Mouse (Mus musculus) ES-Bruce4 (cell line): ENCODE results near the gene 4930579G24Rik. TPM values are rescaled to one million over a fixed set of nuclear protein-coding genes. Genes with fewer than 3 reads are reported as not detected.
A peak's percentile ranks its signal among the peaks of the same experiment; 100 is the strongest.

Experiments
- H3K27ac ChIP-seq: 2 replicates; pipeline ENCODE4 v1.5.1; 2012; ENCODE audit warnings: low read length, inconsistent platforms; ENCODE audit not compliant: insufficient read depth
- H3K27me3 ChIP-seq: 2 replicates; pipeline ENCODE4 v1.6.1; 2012; ENCODE audit warnings: mild to moderate bottlenecking, low read length, inconsistent platforms; ENCODE audit not compliant: control insufficient read depth, poor library complexity, insufficient read depth, severe bottlenecking
- H3K36me3 ChIP-seq: 2 replicates; pipeline ENCODE4 v1.6.1; 2012; ENCODE audit warnings: inconsistent platforms, mild to moderate bottlenecking, low read length, moderate library complexity; ENCODE audit not compliant: control insufficient read depth, poor library complexity, insufficient read depth, severe bottlenecking
- H3K4me1 ChIP-seq: one replicate; pipeline ENCODE4 v1.8.1; 2011; ENCODE audit warnings: low read length; ENCODE audit not compliant: control insufficient read depth, insufficient read depth
- H3K4me3 ChIP-seq: 2 replicates; pipeline ENCODE4 v1.5.1; 2011; ENCODE audit warnings: low read depth, mild to moderate bottlenecking, low read length
- H3K9ac ChIP-seq: 2 replicates; pipeline ENCODE4 v1.6.1; 2012; ENCODE audit warnings: low read depth, mild to moderate bottlenecking, inconsistent platforms; ENCODE audit not compliant: poor library complexity, severe bottlenecking
- H3K9me3 ChIP-seq: replicated peaks from 2 replicates; pipeline ENCODE4 v1.6.1; 2012; ENCODE audit warnings: mild to moderate bottlenecking, low read length, inconsistent platforms; ENCODE audit not compliant: control insufficient read depth, poor library complexity, insufficient read depth, severe bottlenecking
- CTCF ChIP-seq: IDR thresholded peaks from one replicate; pipeline ENCODE4 v1.8.1; 2011; ENCODE audit warnings: low read depth, low read length
- EP300 ChIP-seq: IDR thresholded peaks from 2 replicates; pipeline ENCODE4 v1.6.1; 2011; ENCODE audit warnings: low read depth, low read length; ENCODE audit not compliant: insufficient read depth
- POLR2A ChIP-seq: IDR thresholded peaks from one replicate; pipeline ENCODE4 v1.8.1; 2011; ENCODE audit warnings: low read length; ENCODE audit not compliant: insufficient read depth
- polyA plus RNA-seq: library from polyadenylated mRNA; stranded (reverse); fragments of >200 nt; gene quantifications from 2 replicates; pipeline ENCODE4 v1.2.4, GENCODE M21; 2011; ENCODE audit warnings: low read depth; ENCODE audit not compliant: missing spikeins, insufficient read depth, insufficient read length

Gene 4930579G24Rik
- polyA plus RNA-seq, result 13.9 and 15.8 TPM in 2 replicates

DNA sequence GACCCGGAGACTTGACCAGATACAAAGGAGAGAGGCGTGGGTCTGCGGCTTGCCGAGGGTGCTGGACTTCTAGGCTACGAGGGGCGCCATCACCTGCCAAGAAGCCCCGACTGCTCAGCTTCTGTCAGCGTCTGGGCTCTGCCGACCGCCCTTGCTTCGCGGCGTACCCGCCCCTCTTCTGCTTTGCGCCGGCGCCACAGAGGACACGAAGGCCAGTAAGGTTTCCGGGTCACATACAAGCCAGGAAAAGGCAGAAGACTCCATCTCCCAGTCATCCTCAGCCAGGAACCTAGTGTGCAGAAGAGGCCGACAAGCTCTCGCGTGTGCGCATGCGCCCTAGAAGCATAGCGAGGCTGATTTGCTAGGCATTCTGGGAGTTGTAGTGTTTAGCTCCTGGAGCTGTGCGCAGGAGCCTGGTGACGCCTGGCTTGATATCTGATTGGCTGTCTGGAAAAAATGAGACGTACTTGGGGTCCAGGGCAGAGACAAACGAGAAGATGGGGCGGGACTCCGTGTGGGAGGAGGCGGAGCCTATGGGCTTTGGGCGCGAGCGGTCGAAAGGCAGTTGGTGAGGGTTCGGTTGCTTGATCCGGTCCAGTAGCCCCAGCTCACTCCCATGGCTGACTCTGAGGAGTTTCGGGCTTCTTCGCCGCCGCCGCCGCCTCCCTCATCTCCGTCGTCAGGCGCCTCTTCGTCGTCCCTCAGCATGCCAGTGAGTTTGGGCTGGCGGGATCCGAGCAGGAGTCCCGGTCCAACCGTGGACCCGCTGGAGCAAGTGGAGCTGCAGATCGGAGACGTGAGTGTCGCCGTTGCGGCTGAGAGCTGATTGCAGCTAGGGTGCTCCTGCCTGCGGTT, at the start of gene 4930579G24Rik:
Gene 4930579G24Rik (plus strand): TSS at position 519 of the 855 bp plus-strand sequence.
- TF ChIP-seq CTCF, result no peak
- TF ChIP-seq POLR2A, result peak; percentile 92
- 0 out of 2 replicates have a peak, but pooled peaks have one; percentile 8 for TF ChIP-seq EP300
- Histone ChIP-seq H3K27ac (peak within 1 kb of the TSS; percentile 32; the same call in 1 of the 2 replicates), H3K27me3 (no peaks in the 10 kb centered on the region), H3K9me3 (no peaks in the 10 kb centered on the region), H3K4me1 (no peaks in the 10 kb centered on the region), H3K9ac (peak within 1 kb of the TSS; percentile 61), H3K4me3 (peak within 1 kb of the TSS; percentile 92), H3K36me3 (peaks cover 7% of the 10 kb centered on the region)

DNA sequence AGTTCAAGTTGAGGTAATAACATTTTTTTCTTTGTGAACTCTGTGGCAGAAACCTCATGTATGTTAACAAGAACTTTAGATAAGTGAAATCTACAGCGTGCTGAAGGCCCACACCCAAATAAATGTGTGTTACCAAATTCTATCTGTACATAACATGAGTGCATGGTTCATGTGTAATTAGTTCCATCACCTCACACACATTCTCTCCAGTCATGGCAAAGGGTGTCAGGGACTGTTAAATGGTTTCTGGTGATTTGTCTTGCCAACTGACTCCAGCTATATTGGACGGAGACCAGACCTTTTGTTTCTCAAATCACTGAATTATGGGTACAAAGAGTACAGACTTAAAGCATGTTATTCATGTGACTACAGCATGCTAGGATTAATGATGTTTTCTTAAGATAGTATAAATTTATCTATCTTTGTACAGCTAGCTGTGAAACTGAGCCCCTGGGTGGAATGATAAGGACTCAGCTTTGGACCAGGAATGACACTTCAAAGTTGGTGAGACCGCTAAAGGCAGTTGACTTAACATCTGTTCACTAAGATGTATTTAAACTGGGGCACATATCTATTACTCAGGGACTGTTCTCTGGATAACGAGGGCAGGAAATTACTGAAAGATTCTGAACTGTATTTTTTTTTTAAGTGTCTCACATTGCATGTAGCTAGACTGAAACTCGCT, 48.8 kb upstream of the 4930579G24Rik start:
- TF ChIP-seq EP300 (no peak), CTCF (no peak), POLR2A (no peak)
- Histone ChIP-seq H3K4me3 (no peak overlapping the region), H3K27me3 (no peaks in the 10 kb centered on the region), H3K9ac (no peak overlapping the region), H3K9me3 (no peaks in the 10 kb centered on the region), H3K27ac (no peak overlapping the region), H3K4me1 (no peaks in the 10 kb centered on the region), H3K36me3 (no peaks in the 10 kb centered on the region)

DNA sequence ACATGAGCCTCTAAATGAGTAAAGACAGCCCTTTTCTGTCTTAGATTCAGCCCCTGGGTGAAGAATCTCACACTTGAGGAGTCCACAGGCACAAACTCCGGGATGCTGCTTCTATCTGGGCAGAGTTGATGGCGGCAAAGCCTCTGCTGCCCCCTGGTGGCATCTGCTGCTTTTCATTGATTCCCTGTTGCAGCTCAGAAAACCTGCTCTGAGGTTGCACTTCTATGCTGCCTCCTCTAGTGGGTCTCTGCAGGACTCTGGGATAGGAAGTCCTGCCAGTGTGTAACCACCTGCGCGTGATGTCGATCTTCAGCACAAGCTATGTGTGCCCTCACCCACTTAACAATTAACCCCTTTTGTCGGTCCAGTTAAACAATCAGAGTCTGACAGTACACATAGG, 42.1 kb upstream of the 4930579G24Rik start:
- no peaks in the 10 kb centered on the region for H3K9me3 ChIP-seq
- 0 out of 2 replicates have a peak, but pooled peaks have one; percentile 27 for TF ChIP-seq EP300
- TF ChIP-seq POLR2A, result no peak
- peak; percentile 90 for TF ChIP-seq CTCF
- no peak overlapping the region for H3K27ac ChIP-seq
- no peaks in the 10 kb centered on the region for H3K36me3 ChIP-seq
- no peak overlapping the region for H3K4me3 ChIP-seq
- no peaks in the 10 kb centered on the region for H3K4me1 ChIP-seq
- H3K9ac ChIP-seq, result no peak overlapping the region
- H3K27me3 ChIP-seq, result no peaks in the 10 kb centered on the region

DNA sequence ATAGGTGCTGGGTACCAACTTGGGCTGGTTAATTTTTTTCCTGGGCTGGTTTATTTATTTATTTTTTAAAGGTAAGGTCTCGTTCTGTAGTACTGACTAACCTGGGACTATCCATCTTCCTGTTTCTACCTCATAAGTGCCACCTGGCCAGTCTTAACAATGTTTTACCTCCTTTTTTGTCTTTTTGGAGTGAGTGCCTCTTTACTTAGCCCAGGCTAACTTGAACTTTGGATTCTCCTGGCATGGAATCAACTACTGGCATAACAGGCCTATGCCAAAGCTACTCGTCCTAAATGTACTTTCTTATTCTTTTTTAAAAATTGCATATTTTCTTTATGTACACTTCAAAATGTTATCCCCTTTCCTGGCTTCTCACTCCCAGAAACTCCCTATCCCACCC, 39.2 kb upstream of the 4930579G24Rik start:
- no peak overlapping the region for H3K9ac ChIP-seq
- H3K27ac ChIP-seq, result no peak overlapping the region
- peaks cover 16% of the 10 kb centered on the region for H3K36me3 ChIP-seq
- TF ChIP-seq CTCF (no peak), EP300 (no peak), POLR2A (no peak)
- H3K27me3 ChIP-seq, result no peaks in the 10 kb centered on the region
- H3K4me3 ChIP-seq, result no peak overlapping the region
- no peaks in the 10 kb centered on the region for H3K4me1 ChIP-seq
- no peaks in the 10 kb centered on the region for H3K9me3 ChIP-seq

DNA sequence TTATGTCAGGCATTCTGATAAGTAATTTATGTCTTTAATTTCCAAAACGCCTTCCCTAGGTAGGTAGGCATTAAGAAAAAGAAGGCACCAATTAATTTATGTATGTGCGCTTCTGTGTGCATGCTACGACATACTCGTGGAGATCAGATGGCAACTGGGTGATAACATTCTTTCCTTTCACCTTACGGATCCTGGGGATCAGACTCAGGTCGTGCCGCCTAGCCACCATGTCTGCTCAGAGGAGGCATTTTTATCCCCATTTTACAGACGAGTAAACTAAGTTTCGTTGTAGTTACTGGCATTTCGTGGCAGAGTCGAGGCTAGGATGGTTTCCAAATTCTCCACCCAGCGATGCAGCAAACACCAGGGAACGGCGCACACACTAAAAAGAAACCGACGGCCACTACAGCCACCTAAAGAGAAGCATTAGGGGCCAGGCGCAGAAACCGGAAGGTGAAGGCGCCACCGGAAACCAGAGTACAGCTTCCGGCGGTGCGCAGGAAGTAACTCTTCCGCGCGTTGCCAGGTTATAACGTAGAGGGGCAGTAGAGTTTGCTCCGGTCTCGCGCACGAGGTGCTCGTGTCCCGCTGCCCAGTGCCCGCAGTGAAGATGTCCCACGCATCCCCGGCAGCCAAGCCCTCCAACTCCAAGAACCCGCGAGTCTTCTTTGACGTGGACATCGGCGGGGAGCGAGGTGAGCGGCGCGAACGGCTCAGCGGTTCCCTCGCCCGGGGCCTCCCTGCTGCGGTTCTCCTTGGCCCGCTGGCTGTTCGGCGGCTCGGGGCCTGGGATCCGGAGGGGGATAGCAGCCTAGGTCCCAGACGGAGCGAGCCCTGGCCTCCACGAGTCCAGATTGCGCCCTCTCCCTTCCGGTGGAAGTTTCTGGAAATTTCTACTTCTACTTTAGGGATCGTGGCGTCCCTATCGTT, 37.8 kb upstream of the 4930579G24Rik start, which contains the start of gene Ppid:
Gene Ppid (plus strand): TSS at position 480 of the 930 bp plus-strand sequence.
- Histone ChIP-seq H3K27me3 (no peaks in the 10 kb centered on the region), H3K4me3 (peak within 1 kb of the TSS; percentile 98), H3K9ac (peak within 1 kb of the TSS; percentile 91), H3K36me3 (peaks cover 29% of the 10 kb centered on the region), H3K4me1 (no peaks in the 10 kb centered on the region), H3K9me3 (no peaks in the 10 kb centered on the region), H3K27ac (peak within 1 kb of the TSS; percentile 58)
- TF ChIP-seq CTCF, result no peak
- no peak for TF ChIP-seq EP300
- peak; percentile 72 for TF ChIP-seq POLR2A
